In genomic region chr5:25100516-25101125, GRCm38 (mm10) we compare ENCODE assay signal across 8 mouse cellular contexts. TPM values are rescaled to one million over a fixed set of nuclear protein-coding genes. Genes with fewer than 3 reads are reported as not detected.
DNase-seq lines count a peak whose midpoint lies in the region; ATAC-seq and TF ChIP-seq lines count a peak whose summit lies in the region.

Prkag2 (minus strand) TSS chr5:25100642.

- TF ChIP-seq CTCF in bone marrow, adult 2 months (IDR thresholded peaks at IDR 0.05; ENCODE audit: control insufficient read depth, insufficient read depth, low read length) = no peak

- ATAC-seq in forebrain, embryonic 13.5 days = peak; percentile 63
- ATAC-seq in lung, embryonic 15.5 days (ENCODE audit: borderline replicate concordance, extremely low read depth, low FRiP score, low TSS enrichment) = peak; percentile 58; the same call in 1 of the 2 replicates
- ATAC-seq in neutrophil, adult 5-6 weeks (ENCODE audit: extremely low read depth, insufficient number of reproducible peaks, low FRiP score, poor library complexity, severe bottlenecking) = peak; percentile 49; the same call in 1 of the 2 replicates

- under 1% methylated on average over 50 of the region's 50 CpGs for WGBS in bone marrow, adult 2 months
- under 1% methylated on average over 43 of the region's 50 CpGs for WGBS in forebrain, embryonic 13.5 days
- WGBS in lung, embryonic 15.5 days = under 1% methylated on average over 48 of the region's 50 CpGs

- intact Hi-C loops in heart, postnatal 36 days (cut with DNase I) = loop anchor here (5.0 kb wide), 1 partner anchor 122 kb away; the partner anchor contains the start of genes E130116L18Rik and Galnt11

- H3K4me3 ChIP-seq in bone marrow, adult 2 months (replicated peaks; ENCODE audit: control insufficient read depth, low read depth, low read length) = peak within 1 kb of the TSS; percentile 78
- peak within 1 kb of the TSS; percentile 55 for H3K4me3 ChIP-seq in forebrain, embryonic 13.5 days
- peak within 1 kb of the TSS; percentile 60 for H3K4me3 ChIP-seq in lung, embryonic 15.5 days

- peak within 1 kb of the TSS; percentile 67 for H3K9ac ChIP-seq in forebrain, embryonic 13.5 days
- peak within 1 kb of the TSS; percentile 42 for H3K9ac ChIP-seq in lung, embryonic 15.5 days

- no peaks in the 10 kb centered on the region for H3K9me3 ChIP-seq in forebrain, embryonic 13.5 days (replicated peaks)
- H3K9me3 ChIP-seq in lung, embryonic 15.5 days = no peaks in the 10 kb centered on the region

- peak within 1 kb of the TSS; percentile 99 for H3K4me2 ChIP-seq in forebrain, embryonic 13.5 days
- H3K4me2 ChIP-seq in lung, embryonic 15.5 days = peak within 1 kb of the TSS; percentile 99

- H3K27me3 ChIP-seq in forebrain, embryonic 13.5 days = peaks cover 53% of the 10 kb centered on the region
- H3K27me3 ChIP-seq in lung, embryonic 15.5 days = peaks cover 26% of the 10 kb centered on the region

- TF ChIP-seq POLR2A in bone marrow, adult 2 months (IDR thresholded peaks at IDR 0.05; ENCODE audit: borderline replicate concordance, control insufficient read depth, low read depth, low read length) = peak; percentile 34; the same call in 1 of the 2 replicates

- no peaks in the 10 kb centered on the region for H3K36me3 ChIP-seq in forebrain, embryonic 13.5 days (ENCODE audit: poor library complexity, severe bottlenecking)
- H3K36me3 ChIP-seq in lung, embryonic 15.5 days = no peaks in the 10 kb centered on the region

- peak within 1 kb of the TSS; percentile 93 for H3K27ac ChIP-seq in bone marrow, adult 2 months (ENCODE audit: control insufficient read depth, insufficient read depth, low read depth, low read length, poor library complexity)
- H3K27ac ChIP-seq in forebrain, embryonic 13.5 days = no peak within 1 kb of the TSS
- H3K27ac ChIP-seq in lung, embryonic 15.5 days = peak within 1 kb of the TSS; percentile 58; the same call in 1 of the 2 replicates

- H3K4me1 ChIP-seq in bone marrow, adult 2 months (ENCODE audit: control insufficient read depth, insufficient read depth, low read length) = peaks cover 3% of the 10 kb centered on the region; the same call in 1 of the 2 replicates
- H3K4me1 ChIP-seq in forebrain, embryonic 13.5 days = peaks cover 21% of the 10 kb centered on the region
- peaks cover 7% of the 10 kb centered on the region for H3K4me1 ChIP-seq in lung, embryonic 15.5 days

- DNase-seq in CD8-positive naive resting alpha-beta T cell, adult 2 months (ENCODE audit: low read depth in 2 of 2, low spot score in 2 of 2) = peak; percentile 42 to 55
- DNase-seq in heart, postnatal 36 days = peak; percentile 73 to 84
- no peak for DNase-seq in layer of hippocampus, adult 18-20 months (ENCODE audit: low spot score in 2 of 2)
- DNase-seq in thymus, postnatal 14 days = peak; percentile 73

RNA-seq across cellular contexts. Expression of gene Prkag2, which starts in this region (rescaled TPM):
- polyA plus RNA-seq in bone marrow, adult 2 months (2011; ENCODE audit: insufficient read depth, insufficient read length, low replicate concordance, missing spikeins) = 8.9 and 13.7 TPM in 2 replicates
- 63.1 and 66.3 TPM in 2 replicates for polyA plus RNA-seq in forebrain, embryonic 13.5 days (2015; fragmentation: Nextera tagmentation; extraction: Ambion mirVana)
- 10 to 100 TPM; 27.1 to 28.9 TPM for total RNA-seq in heart, postnatal 36 days (2021)
- 100 to 1,000 TPM; 167 to 174 TPM for total RNA-seq in layer of hippocampus, adult 18-20 months (2021)
- polyA plus RNA-seq in lung, embryonic 15.5 days (2015; fragmentation: Nextera tagmentation; extraction: Ambion mirVana) = 27.9 and 30.2 TPM in 2 replicates
- 33.3 and 37.0 TPM in 2 replicates for total RNA-seq in neutrophil, adult 5-6 weeks (2017)

Comparison
In these comparisons a context has a peak if more than half of its experiments do, and no peak if none do; other contexts are left out.
1. DNase-seq: peak in CD8-positive naive resting alpha-beta T cell, adult 2 months (2 of 2), heart, postnatal 36 days (2 of 2) and thymus, postnatal 14 days (single experiment); none in layer of hippocampus, adult 18-20 months (0 of 2).
2. Peak in every context shown above with its lines, with median percentiles within 50 percentile points of each other: H3K4me3 ChIP-seq and ATAC-seq.